Mouse (Mus musculus): ENCODE data around the gene Smco3. TPM values are rescaled to one million over a fixed set of nuclear protein-coding genes. Genes with fewer than 3 reads are reported as not detected.
"Not testable (repeated sequence)": the region's sequence is repeated elsewhere in the genome, so short reads cannot be mapped to it uniquely, and the experiment has no call there.

Smco3 gene
- 1.9 and 2.3 TPM in 2 replicates for polyA plus RNA-seq (2014; fragmentation: Nextera tagmentation; extraction: Ambion mirVana)

DNA sequence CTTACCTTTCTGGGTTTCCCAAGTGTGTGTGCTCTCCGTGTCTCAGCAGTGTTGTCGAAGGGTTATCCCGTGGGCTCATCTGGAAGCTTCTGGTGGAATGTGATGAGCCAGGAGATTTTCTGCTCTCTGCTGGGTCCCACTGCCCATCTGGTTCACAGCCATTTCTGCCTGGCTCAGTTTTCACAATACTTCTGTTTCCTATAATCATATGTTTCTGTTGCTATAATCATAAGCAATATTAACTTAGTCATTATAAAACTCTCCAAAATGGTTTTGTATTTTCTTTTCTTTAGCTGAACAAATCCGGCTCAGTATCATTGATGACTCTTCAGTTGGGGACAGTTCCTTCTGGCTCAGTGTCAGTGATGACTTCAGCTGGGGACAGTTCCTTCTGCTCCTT, at the start of gene Smco3:
Gene Smco3 (minus strand): TSS at position 101 of the 400 bp plus-strand sequence.
- H3K4me1 ChIP-seq (ENCODE audit: control insufficient read depth, insufficient read depth, low read length) = no peaks in the 10 kb centered on the region
- no peak within 1 kb of the TSS for H3K9ac ChIP-seq (replicated peaks; ENCODE audit: low read depth, low read length)
- H3K4me3 ChIP-seq (ENCODE audit: low read depth, low read length) = no peak within 1 kb of the TSS
- no peak for ATAC-seq (ENCODE audit: insufficient number of reproducible peaks, insufficient read depth, low FRiP score, low read depth)
- WGBS = 48% methylated on average over 4 of the region's 4 CpGs
- no peaks in the 10 kb centered on the region for H3K9me3 ChIP-seq (ENCODE audit: control insufficient read depth, low read depth, low read length)
- no peaks in the 10 kb centered on the region for H3K27me3 ChIP-seq (ENCODE audit: control insufficient read depth, insufficient read depth, low read length)
- no peak within 1 kb of the TSS for H3K27ac ChIP-seq (ENCODE audit: low read length)
- H3K4me2 ChIP-seq (replicated peaks; ENCODE audit: low read depth, low read length) = no peak within 1 kb of the TSS
- no peaks in the 10 kb centered on the region for H3K36me3 ChIP-seq (ENCODE audit: control insufficient read depth, insufficient read depth, low read length)

GRCm38 (mm10) chr6:136884766-136885165, 49.5 kb upstream of the Smco3 start:
- H3K4me3 ChIP-seq (ENCODE audit: low read depth, low read length); H3K27me3 ChIP-seq (ENCODE audit: control insufficient read depth, insufficient read depth, low read length); H3K4me2 ChIP-seq (replicated peaks; ENCODE audit: low read depth, low read length); H3K9ac ChIP-seq (replicated peaks; ENCODE audit: low read depth, low read length); ATAC-seq (ENCODE audit: insufficient number of reproducible peaks, insufficient read depth, low FRiP score, low read depth); H3K4me1 ChIP-seq (ENCODE audit: control insufficient read depth, insufficient read depth, low read length); H3K36me3 ChIP-seq (ENCODE audit: control insufficient read depth, insufficient read depth, low read length); H3K9me3 ChIP-seq (ENCODE audit: control insufficient read depth, low read depth, low read length); H3K27ac ChIP-seq (ENCODE audit: low read length): not testable (repeated sequence)
- WGBS = 39% methylated on average over 1 of the region's 1 CpGs

- no peak for ATAC-seq (ENCODE audit: insufficient number of reproducible peaks, insufficient read depth, low FRiP score, low read depth)
- no peak overlapping the region for H3K27ac ChIP-seq (ENCODE audit: low read length)
- no peaks in the 10 kb centered on the region for H3K27me3 ChIP-seq (ENCODE audit: control insufficient read depth, insufficient read depth, low read length)
- no peaks in the 10 kb centered on the region for H3K36me3 ChIP-seq (ENCODE audit: control insufficient read depth, insufficient read depth, low read length)
- H3K4me3 ChIP-seq (ENCODE audit: low read depth, low read length) = no peak overlapping the region
- H3K4me2 ChIP-seq (replicated peaks; ENCODE audit: low read depth, low read length) = no peak overlapping the region
- 96% methylated on average over 6 of the region's 6 CpGs for WGBS
- peaks cover 7% of the 10 kb centered on the region for H3K4me1 ChIP-seq (ENCODE audit: control insufficient read depth, insufficient read depth, low read length)
- H3K9me3 ChIP-seq (ENCODE audit: control insufficient read depth, low read depth, low read length) = 0 out of 2 replicates have a peak, but pooled peaks cover 3% of the 10 kb centered on the region
- H3K9ac ChIP-seq (replicated peaks; ENCODE audit: low read depth, low read length) = no peak overlapping the region
These were observed 48.7 kb upstream of the Smco3 start for GRCm38 (mm10) chr6:136883961-136884360.

DNA sequence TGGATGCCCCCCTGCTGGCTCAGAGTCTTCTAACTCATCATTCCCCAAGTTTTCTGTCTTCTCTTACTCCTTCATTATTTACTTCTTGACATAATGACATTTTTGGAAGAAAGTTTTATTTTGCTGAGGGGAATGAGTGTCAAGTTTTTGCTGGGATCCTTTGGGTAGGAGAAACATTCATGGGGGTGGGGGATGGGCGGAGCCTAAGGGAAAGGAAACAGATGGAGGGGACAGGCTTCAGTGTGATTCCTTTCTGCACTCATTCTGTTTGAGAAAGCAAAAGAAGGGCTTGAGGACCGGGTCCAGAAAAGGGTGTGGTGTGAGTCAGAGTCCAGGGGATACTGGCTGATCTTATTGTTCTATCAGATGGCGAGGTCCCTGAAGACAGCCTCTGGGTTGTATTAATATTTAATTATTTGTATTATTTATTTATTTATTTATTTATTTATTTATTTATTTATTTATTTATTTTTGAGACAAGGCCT, 48.2 kb upstream of the Smco3 start:
- H3K4me2 ChIP-seq (replicated peaks; ENCODE audit: low read depth, low read length) = no peak overlapping the region
- no peak overlapping the region for H3K27ac ChIP-seq (ENCODE audit: low read length)
- 0 out of 2 replicates have a peak, but pooled peaks cover 3% of the 10 kb centered on the region for H3K9me3 ChIP-seq (ENCODE audit: control insufficient read depth, low read depth, low read length)
- H3K36me3 ChIP-seq (ENCODE audit: control insufficient read depth, insufficient read depth, low read length) = no peaks in the 10 kb centered on the region
- no peak overlapping the region for H3K4me3 ChIP-seq (ENCODE audit: low read depth, low read length)
- ATAC-seq (ENCODE audit: insufficient number of reproducible peaks, insufficient read depth, low FRiP score, low read depth) = 0 out of 2 replicates have a peak, but pooled peaks have one; percentile 23
- 74% methylated on average over 3 of the region's 3 CpGs for WGBS
- no peaks in the 10 kb centered on the region for H3K27me3 ChIP-seq (ENCODE audit: control insufficient read depth, insufficient read depth, low read length)
- H3K4me1 ChIP-seq (ENCODE audit: control insufficient read depth, insufficient read depth, low read length) = peaks cover 7% of the 10 kb centered on the region
- no peak overlapping the region for H3K9ac ChIP-seq (replicated peaks; ENCODE audit: low read depth, low read length)

DNA sequence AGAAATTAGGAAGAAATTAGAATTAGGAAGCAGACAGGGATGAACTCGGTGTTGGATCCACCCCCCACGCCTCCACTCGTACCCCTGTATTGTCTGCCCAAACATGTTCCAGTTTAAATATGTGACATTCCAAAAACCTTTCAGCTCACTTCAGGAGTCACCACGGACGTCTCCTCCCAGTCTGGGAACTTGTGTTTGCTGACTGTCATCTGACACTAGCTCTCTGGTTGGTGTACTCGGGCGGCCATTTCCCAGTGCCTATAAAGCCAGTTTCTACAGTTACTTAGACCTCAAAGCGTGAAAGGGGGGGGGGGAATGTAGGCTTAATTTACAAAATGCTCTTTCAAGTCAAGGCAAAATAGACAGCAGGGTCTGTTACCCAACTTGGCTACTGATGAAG, 46.4 kb upstream of the Smco3 start:
- Histone ChIP-seq H3K9me3 (ENCODE audit: control insufficient read depth, low read depth, low read length) (0 out of 2 replicates have a peak, but pooled peaks cover 3% of the 10 kb centered on the region), H3K4me2 (replicated peaks; ENCODE audit: low read depth, low read length) (no peak overlapping the region), H3K36me3 (ENCODE audit: control insufficient read depth, insufficient read depth, low read length) (no peaks in the 10 kb centered on the region), H3K9ac (replicated peaks; ENCODE audit: low read depth, low read length) (no peak overlapping the region), H3K4me3 (ENCODE audit: low read depth, low read length) (no peak overlapping the region), H3K27me3 (ENCODE audit: control insufficient read depth, insufficient read depth, low read length) (no peaks in the 10 kb centered on the region), H3K4me1 (ENCODE audit: control insufficient read depth, insufficient read depth, low read length) (no peaks in the 10 kb centered on the region), H3K27ac (ENCODE audit: low read length) (no peak overlapping the region)
- WGBS = 59% methylated on average over 8 of the region's 8 CpGs
- ATAC-seq (ENCODE audit: insufficient number of reproducible peaks, insufficient read depth, low FRiP score, low read depth) = no peak

DNA sequence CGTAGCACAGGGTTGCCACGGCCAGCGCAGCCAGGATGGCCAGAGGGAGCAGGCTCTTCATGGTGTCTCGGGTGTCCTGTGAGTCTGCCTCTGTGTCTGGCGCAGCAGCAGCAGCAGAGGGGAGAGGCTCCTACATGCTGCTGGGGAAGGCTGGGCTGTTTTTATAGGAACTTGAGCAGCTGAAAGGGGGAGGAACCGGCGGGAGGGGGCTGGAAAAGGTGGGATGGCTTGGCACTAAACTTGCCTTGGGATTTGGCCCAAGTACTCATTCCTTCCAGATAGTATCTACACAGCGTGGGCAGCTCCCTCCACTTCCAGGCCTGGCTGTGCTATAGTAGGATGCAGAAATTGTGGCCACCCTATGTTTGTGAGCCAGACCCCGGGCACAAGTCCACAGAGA, 40.4 kb upstream of the Smco3 start, which contains the start of gene Mgp:
Gene Mgp (minus strand): TSS at position 154 of the 400 bp plus-strand sequence.
- 0 out of 2 replicates have a peak, but pooled peaks cover under 1% of the 10 kb centered on the region for H3K9me3 ChIP-seq (ENCODE audit: control insufficient read depth, low read depth, low read length)
- peak within 1 kb of the TSS; percentile 49; the same call in 1 of the 2 replicates for H3K27ac ChIP-seq (ENCODE audit: low read length)
- H3K4me1 ChIP-seq (ENCODE audit: control insufficient read depth, insufficient read depth, low read length) = peaks cover 7% of the 10 kb centered on the region; the same call in 1 of the 2 replicates
- WGBS = 34% methylated on average over 9 of the region's 9 CpGs
- peak within 1 kb of the TSS; percentile 31 for H3K4me2 ChIP-seq (replicated peaks; ENCODE audit: low read depth, low read length)
- H3K27me3 ChIP-seq (ENCODE audit: control insufficient read depth, insufficient read depth, low read length) = no peaks in the 10 kb centered on the region
- no peaks in the 10 kb centered on the region for H3K36me3 ChIP-seq (ENCODE audit: control insufficient read depth, insufficient read depth, low read length)
- 0 out of 2 replicates have a peak within 1 kb of the TSS, but pooled peaks have one; percentile 10 for H3K9ac ChIP-seq (replicated peaks; ENCODE audit: low read depth, low read length)
- ATAC-seq (ENCODE audit: insufficient number of reproducible peaks, insufficient read depth, low FRiP score, low read depth) = peak; percentile 46; the same call in 1 of the 2 replicates
- peak within 1 kb of the TSS; percentile 28 for H3K4me3 ChIP-seq (ENCODE audit: low read depth, low read length)

GRCm38 (mm10) chr6:136874599-136874998, 39.3 kb upstream of the Smco3 start:
- Histone ChIP-seq H3K36me3 (ENCODE audit: control insufficient read depth, insufficient read depth, low read length) (no peaks in the 10 kb centered on the region), H3K4me3 (ENCODE audit: low read depth, low read length) (peak overlapping the region; percentile 18; the same call in 1 of the 2 replicates), H3K27ac (ENCODE audit: low read length) (peak overlapping the region; percentile 49; the same call in 1 of the 2 replicates), H3K9ac (replicated peaks; ENCODE audit: low read depth, low read length) (no peak overlapping the region), H3K4me2 (replicated peaks; ENCODE audit: low read depth, low read length) (peak overlapping the region; percentile 31), H3K4me1 (ENCODE audit: control insufficient read depth, insufficient read depth, low read length) (peaks cover 7% of the 10 kb centered on the region; the same call in 1 of the 2 replicates), H3K27me3 (ENCODE audit: control insufficient read depth, insufficient read depth, low read length) (no peaks in the 10 kb centered on the region), H3K9me3 (ENCODE audit: control insufficient read depth, low read depth, low read length) (no peaks in the 10 kb centered on the region)
- WGBS = 26% methylated on average over 8 of the region's 8 CpGs
- no peak for ATAC-seq (ENCODE audit: insufficient number of reproducible peaks, insufficient read depth, low FRiP score, low read depth)

GRCm38 (mm10) chr6:136868921-136869320, 33.7 kb upstream of the Smco3 start:
- Histone ChIP-seq H3K4me1 (ENCODE audit: control insufficient read depth, insufficient read depth, low read length) (peaks cover 4% of the 10 kb centered on the region; the same call in 1 of the 2 replicates), H3K4me2 (replicated peaks; ENCODE audit: low read depth, low read length) (no peak overlapping the region), H3K9me3 (ENCODE audit: control insufficient read depth, low read depth, low read length) (no peaks in the 10 kb centered on the region), H3K36me3 (ENCODE audit: control insufficient read depth, insufficient read depth, low read length) (no peaks in the 10 kb centered on the region), H3K9ac (replicated peaks; ENCODE audit: low read depth, low read length) (no peak overlapping the region), H3K27me3 (ENCODE audit: control insufficient read depth, insufficient read depth, low read length) (no peaks in the 10 kb centered on the region), H3K27ac (ENCODE audit: low read length) (no peak overlapping the region), H3K4me3 (ENCODE audit: low read depth, low read length) (no peak overlapping the region)
- 74% methylated on average over 5 of the region's 5 CpGs for WGBS
- ATAC-seq (ENCODE audit: insufficient number of reproducible peaks, insufficient read depth, low FRiP score, low read depth) = no peak
